Mouse (Mus musculus): ENCODE measurements around the gene Iffo2. TPM values are rescaled to one million over a fixed set of nuclear protein-coding genes. Genes with fewer than 3 reads are reported as not detected.

Iffo2 gene
- polyA plus RNA-seq, 1 experiment from 2014 or later, result 4.9 TPM

DNA sequence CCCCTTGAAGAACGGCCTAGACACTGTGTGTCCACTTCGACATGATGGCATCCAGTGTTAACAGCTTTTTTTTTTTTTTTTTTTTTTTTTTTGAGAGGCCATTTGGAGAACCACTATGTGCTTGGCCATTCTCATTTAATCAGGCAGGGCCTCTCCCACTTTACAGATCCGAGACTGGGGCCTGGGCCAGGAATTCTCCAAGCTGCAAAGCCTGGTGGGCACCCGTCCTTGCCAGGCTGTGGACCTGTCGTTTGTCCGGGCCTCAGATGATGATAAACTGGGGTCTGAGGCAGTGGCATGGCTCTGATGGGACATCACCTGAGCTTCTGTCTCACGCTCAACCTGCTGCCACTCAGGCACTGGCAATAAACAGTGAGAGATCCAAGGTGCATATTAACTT, 62.5 kb downstream of the Iffo2 start:
- Histone ChIP-seq H3K27me3 (replicated peaks) (no peaks in the 10 kb centered on the region), H3K4me1 (replicated peaks) (peaks cover 60% of the 10 kb centered on the region), H3K27ac (ENCODE audit: poor library complexity, severe bottlenecking) (no peak overlapping the region; the same call in 1 of the 2 replicates), H3K4me3 (no peak overlapping the region), H3K9ac (no peak overlapping the region), H3K36me3 (no peaks in the 10 kb centered on the region), H3K4me2 (no peak overlapping the region), H3K9me3 (replicated peaks) (no peaks in the 10 kb centered on the region)
- WGBS, result 70% methylated on average over 7 of the region's 7 CpGs
- ATAC-seq (ENCODE audit: insufficient number of reproducible peaks, low FRiP score), result no peak

- Histone ChIP-seq H3K4me1 (replicated peaks) (peaks cover 62% of the 10 kb centered on the region), H3K9ac (no peak overlapping the region), H3K9me3 (replicated peaks) (no peaks in the 10 kb centered on the region), H3K4me3 (no peak overlapping the region), H3K27me3 (replicated peaks) (no peaks in the 10 kb centered on the region), H3K27ac (ENCODE audit: poor library complexity, severe bottlenecking) (no peak overlapping the region; the same call in 1 of the 2 replicates), H3K4me2 (no peak overlapping the region), H3K36me3 (no peaks in the 10 kb centered on the region)
- 69% methylated on average over 6 of the region's 6 CpGs for WGBS
- no peak for ATAC-seq (ENCODE audit: insufficient number of reproducible peaks, low FRiP score)
Observed at GRCm38 (mm10) chr4:139593383-139593782, 63.0 kb downstream of the Iffo2 start.

- ATAC-seq (ENCODE audit: insufficient number of reproducible peaks, low FRiP score), result no peak
- no peaks in the 10 kb centered on the region for H3K36me3 ChIP-seq
- WGBS, result 67% methylated on average over 3 of the region's 3 CpGs
- no peak overlapping the region for H3K4me2 ChIP-seq
- H3K27ac ChIP-seq (ENCODE audit: poor library complexity, severe bottlenecking), result no peak overlapping the region
- no peaks in the 10 kb centered on the region for H3K27me3 ChIP-seq (replicated peaks)
- H3K9me3 ChIP-seq (replicated peaks), result no peaks in the 10 kb centered on the region
- H3K4me3 ChIP-seq, result no peak overlapping the region
- peaks cover 69% of the 10 kb centered on the region for H3K4me1 ChIP-seq (replicated peaks)
- H3K9ac ChIP-seq, result no peak overlapping the region
Observed at GRCm38 (mm10) chr4:139594062-139594461, 63.7 kb downstream of the Iffo2 start.

GRCm38 (mm10) chr4:139596715-139597114, 66.4 kb downstream of the Iffo2 start:
- Histone ChIP-seq H3K4me1 (replicated peaks) (peaks cover 80% of the 10 kb centered on the region), H3K36me3 (no peaks in the 10 kb centered on the region), H3K27me3 (replicated peaks) (no peaks in the 10 kb centered on the region), H3K4me3 (no peak overlapping the region), H3K9ac (peak overlapping the region; percentile 13), H3K27ac (ENCODE audit: poor library complexity, severe bottlenecking) (peak overlapping the region; percentile 96; the same call in 1 of the 2 replicates), H3K4me2 (peak overlapping the region; percentile 67; the same call in 1 of the 2 replicates), H3K9me3 (replicated peaks) (no peaks in the 10 kb centered on the region)
- no peak for ATAC-seq (ENCODE audit: insufficient number of reproducible peaks, low FRiP score)
- WGBS, result 29% methylated on average over 9 of the region's 9 CpGs

- ATAC-seq (ENCODE audit: insufficient number of reproducible peaks, low FRiP score), result no peak
- no peaks in the 10 kb centered on the region for H3K36me3 ChIP-seq
- H3K4me2 ChIP-seq, result peak overlapping the region; percentile 67
- 38% methylated on average over 20 of the region's 20 CpGs for WGBS
- H3K4me1 ChIP-seq (replicated peaks), result peaks cover 89% of the 10 kb centered on the region
- peak overlapping the region; percentile 30; the same call in 1 of the 2 replicates for H3K4me3 ChIP-seq
- H3K27ac ChIP-seq (ENCODE audit: poor library complexity, severe bottlenecking), result peak overlapping the region; percentile 96
- H3K27me3 ChIP-seq (replicated peaks), result no peaks in the 10 kb centered on the region
- peak overlapping the region; percentile 67 for H3K9ac ChIP-seq
- no peaks in the 10 kb centered on the region for H3K9me3 ChIP-seq (replicated peaks)
Observed at GRCm38 (mm10) chr4:139597286-139598284, 67.2 kb downstream of the Iffo2 start.

DNA sequence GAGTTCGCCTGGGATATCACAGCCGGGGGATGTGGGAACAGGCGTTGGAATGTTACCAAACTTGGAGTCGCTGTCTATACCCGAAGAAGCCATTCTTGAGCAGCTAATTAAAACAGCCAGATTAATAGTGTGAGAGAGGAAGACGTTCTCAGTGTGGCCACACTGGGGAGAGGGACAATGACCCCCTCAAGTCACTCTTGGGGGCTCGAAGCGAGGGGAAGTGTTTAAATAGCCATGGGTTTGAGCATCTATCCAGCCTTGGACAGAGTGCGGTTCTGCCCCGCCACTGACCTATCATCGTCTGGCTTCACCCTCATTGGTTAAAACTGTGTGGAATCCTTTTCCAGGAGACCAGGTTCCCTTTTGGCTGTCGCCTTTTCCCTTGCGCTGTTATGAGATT, 68.0 kb downstream of the Iffo2 start:
- H3K27me3 ChIP-seq (replicated peaks), result no peaks in the 10 kb centered on the region
- H3K9ac ChIP-seq, result peak overlapping the region; percentile 67; the same call in 1 of the 2 replicates
- peaks cover 91% of the 10 kb centered on the region for H3K4me1 ChIP-seq (replicated peaks)
- peak overlapping the region; percentile 67 for H3K4me2 ChIP-seq
- no peaks in the 10 kb centered on the region for H3K9me3 ChIP-seq (replicated peaks)
- H3K36me3 ChIP-seq, result no peaks in the 10 kb centered on the region
- no peak for ATAC-seq (ENCODE audit: insufficient number of reproducible peaks, low FRiP score)
- peak overlapping the region; percentile 30 for H3K4me3 ChIP-seq
- H3K27ac ChIP-seq (ENCODE audit: poor library complexity, severe bottlenecking), result peak overlapping the region; percentile 96
- 10% methylated on average over 13 of the region's 13 CpGs for WGBS

GRCm38 (mm10) chr4:139598950-139599518, 68.7 kb downstream of the Iffo2 start:
- H3K4me3 ChIP-seq, result peak overlapping the region; percentile 30
- peak; percentile 83 for ATAC-seq (ENCODE audit: insufficient number of reproducible peaks, low FRiP score)
- no peaks in the 10 kb centered on the region for H3K27me3 ChIP-seq (replicated peaks)
- H3K9me3 ChIP-seq (replicated peaks), result no peaks in the 10 kb centered on the region
- peaks cover 87% of the 10 kb centered on the region for H3K4me1 ChIP-seq (replicated peaks)
- peak overlapping the region; percentile 96 for H3K27ac ChIP-seq (ENCODE audit: poor library complexity, severe bottlenecking)
- H3K9ac ChIP-seq, result peak overlapping the region; percentile 67
- H3K4me2 ChIP-seq, result peak overlapping the region; percentile 67
- H3K36me3 ChIP-seq, result no peaks in the 10 kb centered on the region
- under 1% methylated on average over 12 of the region's 12 CpGs for WGBS

DNA sequence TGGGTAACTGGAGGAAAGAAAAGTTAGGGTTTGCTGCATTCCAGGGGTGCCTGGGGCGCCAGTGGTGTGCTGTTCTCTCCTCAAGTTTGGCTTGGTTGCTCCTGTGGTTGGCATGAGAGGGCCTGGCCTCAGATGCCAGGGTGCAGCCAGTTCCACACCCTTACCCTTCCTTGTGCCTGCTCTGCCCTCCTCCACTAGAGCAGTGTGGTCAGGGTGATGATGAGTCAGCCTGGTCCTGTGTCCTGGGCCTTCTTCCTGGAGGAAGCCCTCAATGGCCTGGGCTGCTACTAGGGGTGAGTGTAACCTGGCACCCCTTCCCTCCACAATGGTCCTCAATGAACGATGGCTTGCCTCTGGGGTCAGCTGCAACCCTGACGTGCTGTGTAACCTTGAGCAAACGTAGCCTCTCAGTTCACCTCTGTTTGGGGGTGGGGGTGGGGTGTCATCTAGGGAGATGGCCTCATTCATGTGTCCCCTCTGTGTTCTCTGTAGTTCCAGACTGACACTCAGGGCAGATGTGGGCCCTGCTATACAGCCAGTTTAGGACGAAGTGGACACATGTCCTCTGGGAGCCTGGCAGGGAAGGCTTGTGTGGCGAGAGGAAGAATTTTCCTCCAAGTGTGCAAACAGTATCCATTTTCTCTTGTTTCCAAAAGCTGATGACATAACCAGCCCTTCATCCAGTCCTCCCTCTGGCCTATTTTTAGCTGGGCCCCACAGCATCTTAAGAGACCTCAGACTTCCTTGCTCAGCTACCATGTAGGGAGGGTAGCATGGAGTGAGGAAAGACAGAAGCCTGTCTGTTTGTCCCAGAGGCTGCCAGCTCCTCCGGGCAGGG, 71.4 kb downstream of the Iffo2 start:
- peaks cover 21% of the 10 kb centered on the region for H3K36me3 ChIP-seq
- peak overlapping the region; percentile 41 for H3K4me2 ChIP-seq
- H3K4me1 ChIP-seq (replicated peaks), result peaks cover 66% of the 10 kb centered on the region
- WGBS, result 30% methylated on average over 7 of the region's 7 CpGs
- H3K27me3 ChIP-seq (replicated peaks), result no peaks in the 10 kb centered on the region
- no peaks in the 10 kb centered on the region for H3K9me3 ChIP-seq (replicated peaks)
- H3K4me3 ChIP-seq, result no peak overlapping the region
- H3K9ac ChIP-seq, result peak overlapping the region; percentile 44; the same call in 1 of the 2 replicates
- H3K27ac ChIP-seq (ENCODE audit: poor library complexity, severe bottlenecking), result peak overlapping the region; percentile 86
- ATAC-seq (ENCODE audit: insufficient number of reproducible peaks, low FRiP score), result no peak

DNA sequence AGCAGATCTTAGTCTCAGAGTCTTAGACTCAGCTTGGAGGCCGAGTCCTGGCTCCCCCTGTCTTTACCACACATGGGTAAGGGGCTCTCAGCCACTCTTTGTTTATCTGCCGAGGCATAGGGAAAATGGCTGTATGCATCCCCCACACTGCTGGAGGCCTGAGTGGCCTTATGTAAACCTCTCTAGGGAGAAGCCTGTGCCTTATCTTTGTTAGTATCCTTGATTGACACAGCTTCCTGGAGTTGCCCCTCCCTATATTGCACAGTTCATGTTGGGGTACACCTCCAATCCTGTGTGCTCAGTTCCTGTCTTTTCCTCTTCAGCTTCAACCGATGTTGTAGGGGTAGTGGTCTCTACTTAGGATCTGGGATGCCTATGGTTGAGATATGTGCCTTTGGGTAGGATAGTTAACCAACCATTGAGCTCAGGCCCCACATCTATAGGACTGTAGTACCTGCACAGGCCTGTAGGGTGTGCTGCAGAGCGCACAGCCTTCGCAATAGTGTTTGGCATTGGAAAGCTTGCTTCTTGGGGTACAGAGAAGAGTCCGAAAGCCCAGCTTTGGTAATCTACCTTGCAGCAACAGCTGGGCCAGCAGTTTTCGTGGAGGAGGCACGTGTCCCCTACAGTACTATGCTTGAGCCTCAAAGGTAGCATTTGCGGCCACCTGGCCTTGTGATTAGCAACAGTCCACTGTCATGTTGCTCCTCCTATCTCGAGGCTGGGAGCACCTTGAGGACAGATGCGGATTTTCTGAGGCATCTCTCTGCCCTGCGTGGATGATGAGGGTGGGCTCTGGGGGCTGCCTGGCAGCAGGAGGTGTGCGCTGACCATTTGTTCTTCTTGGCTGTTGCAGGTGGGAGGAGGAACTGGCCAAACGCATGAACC, 72.3 kb downstream of the Iffo2 start, which contains the start of gene Gm21969:
Gm21969 (plus strand) TSS at position 830 of the 888 bp plus-strand sequence.
- Histone ChIP-seq H3K27ac (ENCODE audit: poor library complexity, severe bottlenecking) (peak within 1 kb of the TSS; percentile 86), H3K9ac (peak within 1 kb of the TSS; percentile 44; the same call in 1 of the 2 replicates), H3K36me3 (peaks cover 30% of the 10 kb centered on the region), H3K9me3 (replicated peaks) (no peaks in the 10 kb centered on the region), H3K27me3 (replicated peaks) (no peaks in the 10 kb centered on the region), H3K4me2 (peak within 1 kb of the TSS; percentile 41), H3K4me1 (replicated peaks) (peaks cover 57% of the 10 kb centered on the region), H3K4me3 (no peak within 1 kb of the TSS)
- 39% methylated on average over 14 of the region's 14 CpGs for WGBS
- no peak for ATAC-seq (ENCODE audit: insufficient number of reproducible peaks, low FRiP score)

DNA sequence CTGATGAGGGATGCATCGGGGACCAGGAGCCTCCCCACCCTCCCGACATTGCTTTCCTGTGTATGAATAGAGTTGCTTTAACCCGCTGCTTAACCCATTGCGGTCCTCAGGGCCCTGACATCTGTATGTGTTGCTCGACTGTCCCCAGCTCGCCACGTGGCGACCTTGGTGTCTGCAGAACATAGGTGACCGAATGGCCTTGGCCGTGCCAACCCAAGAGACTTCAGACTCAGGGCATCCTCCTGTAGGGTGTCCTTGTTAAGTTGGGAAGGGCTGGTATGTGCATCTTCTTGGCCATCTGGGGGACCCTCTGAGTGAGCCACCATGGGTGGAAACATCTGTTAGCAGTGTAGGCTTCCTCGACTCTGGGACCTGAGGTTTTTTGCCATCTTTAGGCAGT, 74.9 kb downstream of the Iffo2 start:
- H3K4me1 ChIP-seq (replicated peaks), result peaks cover 31% of the 10 kb centered on the region
- no peak overlapping the region for H3K4me3 ChIP-seq
- H3K36me3 ChIP-seq, result peaks cover 45% of the 10 kb centered on the region
- no peak overlapping the region for H3K27ac ChIP-seq (ENCODE audit: poor library complexity, severe bottlenecking)
- ATAC-seq (ENCODE audit: insufficient number of reproducible peaks, low FRiP score), result no peak
- H3K4me2 ChIP-seq, result no peak overlapping the region
- WGBS, result 83% methylated on average over 11 of the region's 11 CpGs
- H3K9me3 ChIP-seq (replicated peaks), result no peaks in the 10 kb centered on the region
- no peaks in the 10 kb centered on the region for H3K27me3 ChIP-seq (replicated peaks)
- H3K9ac ChIP-seq, result no peak overlapping the region

All from heart, embryonic 12.5 days (tissue).